Mouse (Mus musculus) lung, embryonic 15.5 days (tissue): ENCODE measurements around the gene Tns1. TPM values are rescaled to one million over a fixed set of nuclear protein-coding genes. Genes with fewer than 3 reads are reported as not detected.
A peak's percentile ranks its signal among the peaks of the same experiment; 100 is the strongest.

ENCODE experiments used
- ATAC-seq: fragments of 200-750 bp; cut with Nextera tagmentation; 2 replicates; pipeline ENCODE4 v1.8.0; 2017; ENCODE audit warnings: moderate number of reproducible peaks, borderline replicate concordance; ENCODE audit not compliant: low FRiP score, low TSS enrichment; ENCODE audit errors: extremely low read depth
- H3K27ac ChIP-seq: fragments of 300-500 bp; sonication (generic); 2 replicates; pipeline ENCODE4 v1.5.1; 2015; ENCODE audit warnings: moderate library complexity, mild to moderate bottlenecking, inconsistent platforms
- H3K27me3 ChIP-seq: fragments of 300-500 bp; sonication (generic); 2 replicates; pipeline ENCODE4 v1.6.1; 2015; ENCODE audit warnings: inconsistent platforms
- H3K36me3 ChIP-seq: fragments of 300-500 bp; sonication (generic); 2 replicates; pipeline ENCODE4 v1.6.1; 2015; ENCODE audit warnings: inconsistent platforms
- H3K4me1 ChIP-seq: fragments of 300-500 bp; sonication (generic); 2 replicates; pipeline ENCODE4 v1.6.1; 2015; ENCODE audit warnings: inconsistent platforms
- H3K4me2 ChIP-seq: fragments of 300-500 bp; sonication (generic); 2 replicates; pipeline ENCODE4 v1.6.1; 2015; ENCODE audit warnings: inconsistent platforms, mild to moderate bottlenecking, moderate library complexity
- H3K4me3 ChIP-seq: fragments of 300-500 bp; sonication (generic); 2 replicates; pipeline ENCODE4 v1.5.1; 2015; ENCODE audit warnings: mild to moderate bottlenecking, inconsistent platforms
- H3K9ac ChIP-seq: fragments of 300-500 bp; sonication (generic); 2 replicates; pipeline ENCODE4 v1.6.1; 2015; ENCODE audit warnings: inconsistent platforms
- H3K9me3 ChIP-seq: fragments of 300-500 bp; sonication (generic); 2 replicates; pipeline ENCODE4 v1.6.1; 2016; ENCODE audit warnings: inconsistent platforms
- WGBS: fragments of 180-500 bp; shearing (Covaris S2); methylation state at CpG from one replicate; pipeline ENCODE4 v1.1.7; 2015; 5-methylcytosine and 5-hydroxymethylcytosine counted together
- polyA plus RNA-seq: library from polyadenylated mRNA; unstranded; fragments of >200 nt; fragmentation: Nextera tagmentation; extraction: Ambion mirVana; gene quantifications from 2 replicates; pipeline ENCODE4 v1.2.1, GENCODE M21; 2015

The Tns1 gene
- polyA plus RNA-seq, 1 experiment from 2014 or later = 130 TPM

DNA sequence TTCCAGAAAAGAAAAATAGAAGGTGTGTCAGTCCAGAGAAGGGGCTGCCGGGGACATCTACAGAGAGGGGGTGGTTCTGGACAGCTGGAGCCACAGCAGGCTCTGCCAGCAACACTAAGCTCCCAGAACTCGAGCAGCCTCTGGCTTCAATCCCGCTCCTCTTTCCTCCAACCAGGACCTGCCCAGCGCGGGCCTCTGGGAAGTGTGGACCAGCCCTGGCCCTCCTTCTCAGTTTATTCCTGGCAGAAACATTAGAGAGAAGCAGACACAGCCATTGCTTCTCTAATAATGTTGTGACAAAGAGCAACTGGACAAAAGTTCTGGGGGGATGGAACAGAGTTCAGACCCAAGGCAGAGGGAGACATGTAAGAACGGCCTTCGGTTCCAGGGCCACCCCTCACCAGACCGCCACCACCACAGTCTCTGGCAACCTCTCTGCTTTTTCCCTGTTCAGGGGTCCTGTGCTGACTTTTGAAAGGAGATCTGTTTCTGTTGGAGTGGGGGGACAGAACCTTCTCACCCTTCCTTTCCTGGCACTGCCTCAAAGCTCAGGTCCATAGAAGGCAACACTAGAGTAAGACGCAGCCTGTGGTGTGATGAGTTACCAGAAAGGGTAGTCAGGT is 180.5 kb downstream of the Tns1 start:
- Histone ChIP-seq H3K4me1 (peaks cover 29% of the 10 kb centered on the region), H3K4me2 (no peak overlapping the region), H3K27me3 (no peaks in the 10 kb centered on the region), H3K36me3 (peaks cover 16% of the 10 kb centered on the region; the same call in 1 of the 2 replicates), H3K27ac (peak overlapping the region; percentile 79), H3K4me3 (no peak overlapping the region), H3K9ac (no peak overlapping the region), H3K9me3 (no peaks in the 10 kb centered on the region)
- peak; percentile 81 for ATAC-seq
- 55% methylated on average over 9 of the region's 9 CpGs for WGBS

DNA sequence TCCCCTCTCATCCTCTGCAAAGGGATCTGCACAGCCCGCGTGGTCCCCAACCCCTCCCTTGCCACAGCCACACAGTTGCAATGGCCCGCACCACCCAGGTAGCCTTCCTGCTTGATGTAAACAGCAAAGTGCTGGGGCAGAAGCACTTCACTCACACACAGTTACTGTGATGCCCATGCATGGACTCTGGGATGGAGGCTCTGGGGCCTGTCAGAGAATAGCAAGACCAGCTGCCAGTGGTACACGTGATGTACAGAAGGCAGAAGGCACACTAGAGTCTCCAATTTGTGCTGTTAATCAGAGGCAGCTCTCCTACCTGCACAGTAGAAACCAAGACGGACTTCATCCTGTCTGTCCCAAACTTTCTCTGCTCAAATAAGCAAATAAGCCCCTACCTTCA is 181.0 kb downstream of the Tns1 start:
- H3K4me3 ChIP-seq = no peak overlapping the region
- peaks cover 28% of the 10 kb centered on the region for H3K4me1 ChIP-seq
- no peak for ATAC-seq
- no peak overlapping the region for H3K9ac ChIP-seq
- no peak overlapping the region for H3K4me2 ChIP-seq
- 79% methylated on average over 5 of the region's 5 CpGs for WGBS
- no peaks in the 10 kb centered on the region for H3K27me3 ChIP-seq
- peak overlapping the region; percentile 79 for H3K27ac ChIP-seq
- no peaks in the 10 kb centered on the region for H3K9me3 ChIP-seq
- peaks cover 21% of the 10 kb centered on the region; the same call in 1 of the 2 replicates for H3K36me3 ChIP-seq

DNA sequence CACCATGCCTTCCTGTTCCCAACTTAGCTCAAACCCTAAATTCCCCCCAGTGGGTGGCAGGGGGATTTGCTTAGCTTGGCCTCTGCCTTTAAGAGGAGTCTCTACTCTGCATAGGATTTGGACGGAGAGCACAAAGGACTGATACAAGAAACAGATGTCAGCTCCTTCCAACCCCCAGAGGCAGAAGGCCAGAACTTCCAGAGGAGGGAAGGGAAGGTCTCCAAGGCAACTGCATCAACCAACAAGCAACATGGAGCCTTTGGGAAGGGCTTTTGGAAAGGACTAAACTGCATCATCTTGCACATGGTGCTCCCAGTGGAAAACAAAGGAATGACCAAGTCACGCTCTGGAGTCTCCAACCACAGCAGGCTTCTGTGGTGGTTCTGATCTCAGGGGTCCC is 182.0 kb downstream of the Tns1 start:
- no peak overlapping the region for H3K4me3 ChIP-seq
- WGBS = 50% methylated on average over 2 of the region's 2 CpGs
- no peak overlapping the region for H3K9ac ChIP-seq
- H3K36me3 ChIP-seq = peaks cover 25% of the 10 kb centered on the region; the same call in 1 of the 2 replicates
- no peaks in the 10 kb centered on the region for H3K9me3 ChIP-seq
- no peak overlapping the region for H3K27ac ChIP-seq
- H3K27me3 ChIP-seq = no peaks in the 10 kb centered on the region
- H3K4me2 ChIP-seq = no peak overlapping the region
- H3K4me1 ChIP-seq = peaks cover 28% of the 10 kb centered on the region
- ATAC-seq = no peak

DNA sequence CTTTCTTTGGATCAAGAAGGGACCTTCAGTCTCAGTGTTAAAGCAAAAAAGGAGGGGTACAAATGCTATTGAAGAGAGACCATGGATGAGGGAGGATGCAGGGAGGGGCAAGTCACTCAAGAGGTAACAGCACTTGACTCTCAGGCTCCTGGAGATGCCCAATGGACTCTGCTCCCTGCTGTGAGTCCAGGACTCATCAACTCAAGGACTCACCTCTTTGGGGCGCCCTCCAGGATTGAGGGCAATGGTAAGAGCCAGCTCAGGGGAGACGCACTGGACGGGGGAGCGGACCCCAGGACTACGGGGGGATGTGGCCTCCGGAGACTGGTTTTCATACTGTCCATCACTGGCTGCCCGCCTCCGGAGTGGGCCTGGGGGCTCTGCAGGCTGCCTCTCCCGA is 182.6 kb downstream of the Tns1 start:
- Histone ChIP-seq H3K27ac (no peak overlapping the region), H3K9ac (no peak overlapping the region), H3K36me3 (peaks cover 28% of the 10 kb centered on the region; the same call in 1 of the 2 replicates), H3K4me3 (no peak overlapping the region), H3K9me3 (no peaks in the 10 kb centered on the region), H3K4me2 (no peak overlapping the region), H3K27me3 (no peaks in the 10 kb centered on the region), H3K4me1 (peaks cover 29% of the 10 kb centered on the region)
- ATAC-seq = no peak
- 72% methylated on average over 9 of the region's 9 CpGs for WGBS

DNA sequence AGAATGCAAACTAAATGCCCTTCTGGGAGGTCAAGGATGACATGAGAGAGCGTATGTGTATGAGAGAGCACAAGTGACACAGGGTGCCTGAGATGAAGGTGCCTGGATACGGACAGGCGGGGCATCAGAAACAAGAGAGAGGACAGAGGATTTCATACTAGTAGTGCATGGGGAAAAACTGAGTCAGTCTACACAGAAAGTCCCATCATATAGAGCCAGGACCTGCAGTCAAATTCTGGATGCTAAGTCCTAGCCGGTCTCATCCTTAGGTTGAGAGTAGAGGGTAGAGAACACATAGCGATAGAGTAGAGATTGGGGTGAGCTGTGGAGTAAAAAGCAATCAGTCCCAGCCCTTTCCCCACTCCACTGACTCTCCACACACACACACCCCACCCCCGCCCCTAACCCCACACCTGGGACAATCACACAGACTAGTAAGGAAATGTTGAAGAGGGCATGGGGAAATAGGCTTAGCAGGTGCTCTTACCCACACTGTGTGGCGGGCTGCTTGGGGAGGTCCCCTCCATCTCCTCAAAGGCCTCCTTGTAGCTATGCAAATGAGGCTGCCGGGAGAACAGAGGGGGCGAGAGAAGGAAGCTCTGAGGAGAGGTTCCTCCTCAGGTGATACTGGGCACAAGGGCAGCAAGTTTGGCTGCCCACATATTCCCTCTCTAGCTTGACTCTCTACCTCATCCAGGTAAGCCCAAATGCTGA is 183.6 kb downstream of the Tns1 start:
- peaks cover 40% of the 10 kb centered on the region for H3K4me1 ChIP-seq
- H3K27ac ChIP-seq = no peak overlapping the region
- H3K27me3 ChIP-seq = no peaks in the 10 kb centered on the region
- WGBS = 71% methylated on average over 9 of the region's 9 CpGs
- H3K36me3 ChIP-seq = peaks cover 30% of the 10 kb centered on the region
- ATAC-seq = no peak
- H3K4me3 ChIP-seq = no peak overlapping the region
- H3K4me2 ChIP-seq = no peak overlapping the region
- no peaks in the 10 kb centered on the region for H3K9me3 ChIP-seq
- H3K9ac ChIP-seq = no peak overlapping the region

DNA sequence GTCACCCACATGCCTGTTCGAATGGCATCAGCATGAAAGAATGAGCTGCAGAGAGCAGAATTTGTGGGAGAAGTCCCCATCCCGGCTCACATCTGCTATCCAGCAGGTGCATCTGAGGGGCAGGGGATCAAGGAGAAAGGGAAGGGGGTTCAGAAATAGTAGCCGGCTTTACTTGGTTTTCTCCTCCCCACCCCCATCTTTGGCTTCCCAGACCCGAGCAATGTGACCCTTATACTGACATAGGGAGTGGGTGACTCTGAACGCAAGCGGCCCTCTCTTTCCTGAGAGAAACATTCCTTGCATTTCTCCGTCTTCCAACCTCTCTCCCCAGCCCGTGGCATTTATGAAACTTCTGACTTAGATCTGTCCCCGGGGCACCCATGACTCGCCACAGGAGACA is 185.7 kb downstream of the Tns1 start:
- no peak for ATAC-seq
- no peak overlapping the region for H3K9ac ChIP-seq
- H3K4me1 ChIP-seq = peaks cover 36% of the 10 kb centered on the region
- no peaks in the 10 kb centered on the region for H3K9me3 ChIP-seq
- no peaks in the 10 kb centered on the region for H3K27me3 ChIP-seq
- H3K4me3 ChIP-seq = no peak overlapping the region
- 58% methylated on average over 10 of the region's 10 CpGs for WGBS
- no peak overlapping the region for H3K27ac ChIP-seq
- H3K36me3 ChIP-seq = peaks cover 38% of the 10 kb centered on the region
- H3K4me2 ChIP-seq = no peak overlapping the region

DNA sequence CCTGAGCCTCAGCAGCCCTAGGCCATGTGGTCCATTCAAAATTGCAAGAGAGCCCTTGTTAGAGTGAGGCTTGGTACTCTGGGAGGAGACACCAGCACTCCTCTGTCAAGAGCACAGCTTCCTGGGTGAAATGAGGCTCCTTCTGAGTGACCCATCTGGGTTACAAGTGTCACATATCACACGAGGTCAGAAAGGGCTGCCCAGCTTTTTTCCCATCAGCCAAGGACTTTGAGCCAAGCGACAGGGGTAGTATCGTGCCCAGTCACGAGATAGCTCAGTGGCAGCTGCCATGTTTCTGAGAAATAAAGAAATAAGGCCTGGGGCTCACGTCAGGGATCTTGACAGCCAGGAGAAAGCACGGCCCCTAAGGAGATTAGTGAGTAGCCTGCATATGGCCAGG is 186.4 kb downstream of the Tns1 start:
- WGBS = 59% methylated on average over 6 of the region's 6 CpGs
- no peaks in the 10 kb centered on the region for H3K27me3 ChIP-seq
- no peak for ATAC-seq

DNA sequence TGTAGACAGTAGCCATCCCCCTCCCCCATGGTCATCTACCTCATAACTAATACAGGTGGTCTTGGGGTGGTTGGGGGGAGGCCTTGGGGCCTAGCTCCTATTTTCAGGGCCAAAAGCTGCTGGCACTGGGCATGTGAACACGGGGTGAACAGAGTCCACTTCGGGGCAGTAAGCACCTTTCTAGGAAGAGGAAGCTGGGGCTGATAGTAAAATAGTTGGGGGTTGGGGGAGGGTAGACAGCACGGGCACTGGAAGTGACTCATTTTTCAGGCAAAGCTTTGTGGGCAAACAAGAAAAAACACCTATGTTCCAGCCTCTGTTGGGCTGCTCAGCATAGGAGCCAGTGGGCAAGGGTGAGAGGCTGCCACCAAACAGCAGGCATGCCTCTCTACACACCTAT is 187.7 kb downstream of the Tns1 start:
- Histone ChIP-seq H3K27ac (no peak overlapping the region; the same call in 1 of the 2 replicates), H3K4me3 (no peak overlapping the region), H3K9me3 (no peaks in the 10 kb centered on the region), H3K27me3 (no peaks in the 10 kb centered on the region), H3K4me2 (no peak overlapping the region), H3K4me1 (peaks cover 46% of the 10 kb centered on the region), H3K36me3 (peaks cover 38% of the 10 kb centered on the region), H3K9ac (no peak overlapping the region)
- no peak for ATAC-seq
- 33% methylated on average over 3 of the region's 3 CpGs for WGBS

More for the DNA sequence above, 186.4 kb downstream of the Tns1 start:
- H3K4me2 ChIP-seq = no peak overlapping the region
- no peak overlapping the region for H3K9ac ChIP-seq
- peaks cover 38% of the 10 kb centered on the region for H3K36me3 ChIP-seq
- H3K27ac ChIP-seq = no peak overlapping the region
- H3K4me1 ChIP-seq = peaks cover 37% of the 10 kb centered on the region
- H3K9me3 ChIP-seq = no peaks in the 10 kb centered on the region
- H3K4me3 ChIP-seq = no peak overlapping the region

DNA sequence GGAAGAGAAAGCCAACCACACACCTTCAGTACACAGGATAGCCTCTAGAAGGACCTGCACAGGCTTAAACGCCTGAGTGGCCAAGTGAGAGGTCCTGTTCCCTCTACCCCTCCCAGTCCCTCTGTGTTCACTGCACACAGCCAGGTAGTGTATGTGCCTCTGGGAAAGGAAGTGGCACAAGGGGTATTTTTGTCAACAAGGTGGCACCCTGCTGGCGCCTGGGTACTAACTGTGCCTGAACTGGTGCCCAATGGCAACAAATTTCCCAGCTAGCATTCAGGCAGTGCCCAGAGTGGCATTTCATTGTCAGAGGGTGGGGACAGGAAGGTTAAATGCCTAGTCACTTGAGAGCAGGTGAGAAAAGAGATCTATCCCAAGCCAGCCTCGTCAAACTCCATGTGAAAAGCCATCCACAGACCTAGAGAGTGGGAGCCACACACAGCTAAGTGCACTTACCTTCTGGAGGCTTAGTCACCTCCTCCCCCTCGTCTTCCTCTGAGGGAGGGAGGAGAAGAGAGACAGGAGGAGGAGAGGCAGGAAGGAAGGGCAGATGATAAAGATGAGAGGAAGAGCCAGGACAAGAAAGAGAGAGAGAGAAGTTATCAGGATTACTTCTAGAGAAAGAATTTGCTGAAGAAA is 188.7 kb downstream of the Tns1 start:
- H3K9me3 ChIP-seq = no peaks in the 10 kb centered on the region
- WGBS = 56% methylated on average over 4 of the region's 4 CpGs
- no peak for ATAC-seq

DNA sequence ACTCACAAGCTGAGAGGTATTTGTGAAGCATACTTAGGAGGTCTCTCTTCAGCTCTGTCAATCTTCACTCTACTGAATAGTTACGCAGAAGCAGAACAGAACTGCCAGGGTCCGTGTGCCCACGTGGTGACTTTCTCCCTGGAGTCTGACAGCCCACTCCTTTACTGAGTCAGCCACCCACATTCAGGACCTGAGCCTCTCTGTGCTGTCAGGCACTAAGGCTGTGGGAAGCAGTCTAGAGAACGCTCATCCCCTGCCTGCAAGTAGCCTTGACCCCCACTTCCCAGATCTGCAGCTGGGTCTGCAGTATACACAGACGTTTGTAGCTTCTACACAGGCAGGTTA is 191.1 kb downstream of the Tns1 start:
- no peaks in the 10 kb centered on the region for H3K9me3 ChIP-seq
- peaks cover 35% of the 10 kb centered on the region for H3K36me3 ChIP-seq
- H3K4me3 ChIP-seq = no peak overlapping the region
- peaks cover 54% of the 10 kb centered on the region for H3K4me1 ChIP-seq
- peak; percentile 27 for ATAC-seq
- H3K27ac ChIP-seq = peak overlapping the region; percentile 94
- 40% methylated on average over 5 of the region's 5 CpGs for WGBS
- no peaks in the 10 kb centered on the region for H3K27me3 ChIP-seq
- no peak overlapping the region for H3K9ac ChIP-seq
- H3K4me2 ChIP-seq = no peak overlapping the region

More for the DNA sequence above, 188.7 kb downstream of the Tns1 start:
- Histone ChIP-seq H3K4me3 (no peak overlapping the region), H3K27ac (peak overlapping the region; percentile 74), H3K9ac (no peak overlapping the region), H3K36me3 (peaks cover 40% of the 10 kb centered on the region), H3K4me2 (no peak overlapping the region), H3K27me3 (no peaks in the 10 kb centered on the region), H3K4me1 (peaks cover 54% of the 10 kb centered on the region)

DNA sequence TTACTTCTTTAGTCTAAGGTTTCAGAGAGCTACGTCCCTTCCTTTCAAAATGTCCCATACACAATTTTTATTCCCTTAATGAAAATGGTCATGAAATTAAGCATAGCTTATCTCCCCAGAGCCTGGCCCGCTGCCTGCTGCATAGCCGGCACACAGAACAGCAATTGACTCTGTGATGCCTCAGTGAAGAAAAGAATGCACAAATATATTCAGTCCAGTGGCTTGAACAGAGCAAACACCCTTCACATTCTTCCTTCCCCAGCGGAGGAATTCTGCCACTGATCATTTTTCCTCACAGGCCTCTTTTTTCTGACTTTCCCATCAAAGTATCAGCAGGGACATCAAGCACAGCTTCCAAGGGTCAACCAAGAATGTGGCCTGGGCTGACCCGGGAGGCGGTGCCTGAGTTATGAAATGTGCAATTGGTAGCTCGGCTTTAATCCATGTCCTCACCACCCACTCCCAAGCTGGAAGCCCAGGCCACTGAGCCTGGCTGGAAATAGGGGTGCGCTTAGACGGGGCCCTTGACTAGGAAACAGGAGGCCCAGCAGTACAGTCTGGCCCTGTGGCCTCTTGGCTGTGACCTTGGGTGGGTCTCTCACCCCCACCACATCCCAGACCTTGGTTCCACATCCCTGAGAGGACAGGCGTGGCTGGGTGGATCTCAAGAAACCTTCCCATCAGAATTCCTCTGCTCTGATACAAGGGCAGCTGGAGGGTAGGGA is 191.7 kb downstream of the Tns1 start:
- no peaks in the 10 kb centered on the region for H3K9me3 ChIP-seq
- WGBS = 27% methylated on average over 10 of the region's 10 CpGs
- no peaks in the 10 kb centered on the region for H3K27me3 ChIP-seq
- no peak overlapping the region for H3K4me2 ChIP-seq
- peaks cover 54% of the 10 kb centered on the region for H3K4me1 ChIP-seq
- H3K4me3 ChIP-seq = no peak overlapping the region
- peak overlapping the region; percentile 94 for H3K27ac ChIP-seq
- ATAC-seq = peak; percentile 61
- peaks cover 36% of the 10 kb centered on the region for H3K36me3 ChIP-seq
- H3K9ac ChIP-seq = no peak overlapping the region
